Mouse (Mus musculus): ENCODE data around the gene Crtc2.

GRCm38 (mm10) chr3:90241251-90241650 lies 12.7 kb upstream of the Crtc2 start:
- TF ChIP-seq CTCF (IDR thresholded peaks at IDR 0.05; ENCODE audit: low read depth) = no peak
- no peak for TF ChIP-seq EP300 (optimal IDR thresholded peaks at IDR 0.05)
